Mouse (Mus musculus) T-cell, adult 2 months (primary cell): ENCODE measurements around the gene Ank2.
"Not testable (repeated sequence)": the region's sequence is repeated elsewhere in the genome, so short reads cannot be mapped to it uniquely, and the experiment has no call there.

Source experiments
- DNase-seq: peaks from one replicate; pipeline ENCODE4 v3.0.0; 2022; ENCODE audit warnings: low spot score

The Ank2 gene

DNA sequence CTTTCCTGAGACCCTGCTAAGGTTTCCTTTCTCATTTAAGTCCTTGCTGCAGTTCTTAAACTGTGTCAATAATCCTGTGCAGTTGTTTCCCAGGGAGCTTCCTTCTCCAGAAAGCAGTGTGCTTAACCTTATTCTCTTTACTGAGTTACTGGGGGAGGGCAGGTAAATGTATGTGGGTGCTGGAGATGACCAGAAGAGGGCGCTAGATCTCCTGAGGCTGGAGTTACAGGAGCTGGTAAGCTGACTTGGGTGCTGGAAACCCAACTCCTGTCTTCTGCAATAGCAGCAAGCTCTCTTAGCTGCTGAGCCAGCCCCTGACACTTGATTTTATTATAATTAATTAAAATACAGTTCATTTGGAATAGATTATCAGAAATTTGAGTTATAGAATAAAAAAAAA is 84.7 kb downstream of the Ank2 start:
- no peak for DNase-seq

DNA sequence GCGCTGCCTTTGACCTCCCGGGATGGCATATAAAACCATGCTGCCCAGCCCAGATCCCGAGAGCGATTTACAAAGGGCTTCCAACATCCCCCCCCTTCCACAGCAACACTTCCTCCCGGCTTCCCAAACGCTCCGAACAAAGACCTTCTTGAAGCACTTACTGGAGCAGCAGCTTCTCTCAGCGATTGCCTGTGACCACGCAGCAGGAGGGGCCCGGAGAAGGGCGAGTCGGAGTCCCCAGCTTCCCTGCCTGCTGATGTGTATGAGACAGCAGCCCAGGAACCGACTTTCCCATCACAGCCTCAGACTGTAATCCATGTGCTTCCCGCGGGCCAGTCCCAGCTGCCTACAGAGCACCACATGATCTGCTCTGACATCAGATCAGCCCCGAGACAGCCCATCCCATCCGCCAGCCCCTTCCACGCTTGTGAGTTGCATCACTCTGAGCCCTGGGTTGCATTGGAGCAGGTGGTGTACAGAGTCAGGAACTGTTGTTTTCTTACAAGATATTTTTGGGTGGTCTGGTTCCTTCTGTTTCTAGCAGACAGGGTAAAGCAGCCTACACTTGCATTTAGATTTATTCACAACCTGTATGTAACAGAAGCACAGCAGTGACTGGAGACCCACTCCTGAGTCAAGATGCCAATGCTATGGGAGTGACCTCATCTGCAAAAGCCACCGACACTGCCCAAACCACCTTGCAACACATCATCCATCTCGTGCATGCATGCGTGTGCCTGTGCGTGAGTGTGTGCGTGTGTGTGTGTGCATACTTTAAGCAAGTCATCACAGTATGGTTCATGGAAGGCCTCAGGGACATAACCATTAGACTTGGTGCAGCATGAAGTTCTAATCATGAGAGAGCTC is 90.2 kb downstream of the Ank2 start:
- no peak for DNase-seq

- DNase-seq = no peak
Measured at GRCm38 (mm10) chr3:127407868-127408574, 91.1 kb downstream of the Ank2 start.

DNA sequence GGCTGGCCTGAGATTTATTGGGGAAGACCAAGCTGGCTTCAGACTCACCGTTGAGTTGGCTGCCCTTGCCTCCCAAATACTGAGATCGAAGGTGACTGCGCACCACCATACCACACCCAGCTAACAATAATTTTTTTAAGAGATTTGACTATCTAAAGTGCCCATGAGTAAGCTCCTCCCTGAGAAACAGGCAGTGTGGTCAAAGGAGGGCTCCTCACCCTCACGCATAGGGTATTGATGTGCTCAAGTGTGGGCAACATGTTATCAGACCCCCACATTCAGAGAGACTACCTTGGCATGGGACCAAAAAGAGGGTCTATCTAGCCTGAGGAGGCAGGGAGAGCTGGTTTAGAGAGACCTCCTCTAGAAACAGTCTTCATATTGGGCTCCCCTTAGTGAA is 92.3 kb downstream of the Ank2 start:
- no peak for DNase-seq

GRCm38 (mm10) chr3:127404371-127404770 is 94.8 kb downstream of the Ank2 start:
- no peak for DNase-seq

DNA sequence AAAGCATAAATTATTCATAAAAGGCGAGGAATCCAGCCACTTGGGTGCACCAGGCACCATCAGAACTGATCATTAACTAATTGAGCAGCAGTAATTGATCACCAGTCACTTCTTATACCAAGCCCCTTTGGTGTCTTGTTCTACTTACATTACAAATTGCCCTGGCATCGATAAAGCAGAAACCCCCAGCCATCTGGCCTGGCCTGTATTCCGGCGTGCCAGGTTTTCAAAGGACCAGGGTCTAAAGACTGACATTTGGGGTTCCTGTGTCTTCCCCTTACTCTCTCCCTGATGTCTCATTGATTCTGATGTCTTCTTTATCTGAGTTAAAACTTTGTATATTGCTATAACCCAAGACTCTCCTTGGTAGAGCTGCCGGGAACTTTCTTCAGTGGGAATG is 98.2 kb downstream of the Ank2 start:
- no peak for DNase-seq

DNA sequence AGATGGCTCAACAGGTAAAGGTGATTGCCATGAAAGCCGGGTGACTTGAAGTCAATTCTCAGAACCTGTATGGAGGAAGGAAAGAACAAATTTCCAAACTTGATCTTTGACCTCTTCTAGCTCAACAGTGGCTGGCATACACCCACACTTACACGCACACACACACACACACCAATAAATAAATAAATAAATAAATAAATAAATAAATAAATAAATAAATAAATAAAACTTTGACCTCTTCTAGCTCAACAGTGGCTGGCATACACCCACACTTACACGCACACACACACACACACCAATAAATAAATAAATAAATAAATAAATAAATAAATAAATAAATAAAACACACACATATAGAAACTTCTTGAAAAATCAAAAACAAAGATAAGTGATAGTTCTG is 98.7 kb downstream of the Ank2 start:
- not testable (repeated sequence) for DNase-seq

DNA sequence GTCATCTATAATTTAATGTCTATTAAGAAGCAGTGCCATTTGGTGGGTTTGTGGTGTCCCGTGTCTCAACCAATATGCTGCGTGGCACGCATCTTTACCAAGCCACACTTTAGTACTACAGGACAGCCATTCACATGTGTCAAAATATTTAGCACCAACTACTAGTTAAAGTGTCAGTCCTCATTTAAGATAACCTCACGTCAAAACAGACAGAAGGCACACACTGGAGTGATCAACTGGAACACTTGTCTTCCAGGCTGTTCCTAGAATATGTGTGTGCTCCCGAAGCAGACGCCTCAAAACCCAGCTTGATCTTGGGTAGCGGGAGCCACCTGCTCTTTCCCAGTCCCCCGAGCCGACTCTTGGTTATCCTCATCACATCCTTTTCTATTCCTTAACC is 101.4 kb downstream of the Ank2 start:
- no peak for DNase-seq

DNA sequence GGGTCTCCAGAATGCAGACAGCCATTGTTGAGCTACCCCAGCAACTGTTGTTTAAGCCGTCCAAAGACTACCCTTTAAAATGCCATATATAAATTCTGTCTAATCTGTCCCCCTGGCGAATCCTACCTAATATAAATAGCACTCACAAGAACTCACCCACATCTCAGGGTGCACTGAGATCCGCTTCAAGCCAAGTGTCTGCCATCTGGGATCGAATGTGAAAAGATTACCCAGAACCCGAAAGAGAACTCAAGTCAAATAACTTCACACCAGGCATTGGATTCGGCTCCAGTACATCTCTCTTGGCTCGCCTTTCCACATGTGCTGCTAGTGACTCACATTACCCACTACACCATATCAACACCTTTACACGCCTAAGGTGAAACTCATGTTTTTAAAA is 103.9 kb downstream of the Ank2 start:
- DNase-seq = no peak

DNA sequence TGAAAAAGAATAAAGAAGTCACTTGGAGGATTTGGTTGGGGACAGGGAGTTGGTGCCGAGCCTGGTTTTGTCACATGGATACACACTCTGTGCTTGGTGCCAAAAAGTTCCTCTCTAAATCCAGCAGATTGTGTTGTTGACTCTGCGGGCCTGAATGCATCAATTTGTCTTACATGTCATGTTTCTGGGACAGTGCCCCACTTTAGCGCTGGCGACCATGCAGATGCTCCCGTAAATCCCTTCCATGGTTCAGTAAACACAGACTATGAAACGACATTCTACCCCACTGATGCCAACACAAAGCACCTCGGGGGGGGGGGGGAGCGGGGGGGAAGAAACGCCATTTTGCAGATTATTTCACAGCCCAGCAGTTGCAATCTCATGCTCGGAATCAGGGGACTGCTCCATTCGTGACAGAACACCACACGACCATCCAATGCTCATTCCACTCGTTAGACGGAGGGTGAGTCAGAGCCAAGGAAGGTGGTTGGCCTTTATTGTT is 112.1 kb downstream of the Ank2 start:
- no peak for DNase-seq

DNA sequence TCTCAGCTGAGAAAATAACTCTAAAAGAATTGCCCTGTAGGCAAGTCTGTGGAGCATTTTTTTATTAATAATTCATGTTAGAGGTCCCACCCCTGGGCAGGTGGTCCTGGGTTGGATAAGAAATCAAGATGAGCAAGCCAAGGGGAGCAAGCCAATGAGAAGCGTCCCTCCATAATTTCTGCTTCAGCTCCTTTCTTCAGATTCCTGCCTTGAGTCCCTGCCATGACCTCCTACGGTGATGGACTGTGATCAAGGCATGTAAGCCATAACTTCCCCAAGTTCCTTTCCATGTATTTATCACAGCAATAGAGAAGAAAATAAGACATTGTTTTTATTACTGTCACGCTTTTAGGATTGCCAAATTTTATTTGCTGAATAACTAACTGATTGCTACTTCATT is 115.9 kb downstream of the Ank2 start:
- no peak for DNase-seq

DNA sequence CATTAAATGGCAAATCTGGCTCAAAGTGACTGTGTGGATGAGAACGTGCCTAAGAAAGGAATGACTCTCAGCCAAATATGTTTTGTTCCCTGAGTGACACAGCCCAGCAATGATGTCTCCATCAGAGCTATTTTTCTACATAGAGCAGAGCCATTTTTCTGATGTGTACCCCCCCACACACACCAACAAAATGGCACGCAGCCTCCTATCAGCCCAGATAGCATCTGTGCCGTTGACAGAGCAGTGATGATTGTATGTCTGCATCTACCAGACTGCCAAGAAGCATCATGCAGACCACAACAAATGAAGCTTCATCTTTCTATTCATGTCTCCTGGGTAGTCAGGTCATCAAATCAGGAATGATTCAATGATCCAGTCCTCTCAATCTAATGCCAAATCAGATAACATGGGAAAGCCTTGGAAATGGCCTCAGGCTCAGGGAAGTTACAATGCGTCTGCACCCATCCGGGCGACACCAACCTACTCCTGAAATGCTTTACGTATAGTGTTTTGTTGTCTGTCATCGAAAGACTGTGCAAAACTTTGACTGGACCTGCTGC is 122.2 kb downstream of the Ank2 start:
- DNase-seq = no peak

DNA sequence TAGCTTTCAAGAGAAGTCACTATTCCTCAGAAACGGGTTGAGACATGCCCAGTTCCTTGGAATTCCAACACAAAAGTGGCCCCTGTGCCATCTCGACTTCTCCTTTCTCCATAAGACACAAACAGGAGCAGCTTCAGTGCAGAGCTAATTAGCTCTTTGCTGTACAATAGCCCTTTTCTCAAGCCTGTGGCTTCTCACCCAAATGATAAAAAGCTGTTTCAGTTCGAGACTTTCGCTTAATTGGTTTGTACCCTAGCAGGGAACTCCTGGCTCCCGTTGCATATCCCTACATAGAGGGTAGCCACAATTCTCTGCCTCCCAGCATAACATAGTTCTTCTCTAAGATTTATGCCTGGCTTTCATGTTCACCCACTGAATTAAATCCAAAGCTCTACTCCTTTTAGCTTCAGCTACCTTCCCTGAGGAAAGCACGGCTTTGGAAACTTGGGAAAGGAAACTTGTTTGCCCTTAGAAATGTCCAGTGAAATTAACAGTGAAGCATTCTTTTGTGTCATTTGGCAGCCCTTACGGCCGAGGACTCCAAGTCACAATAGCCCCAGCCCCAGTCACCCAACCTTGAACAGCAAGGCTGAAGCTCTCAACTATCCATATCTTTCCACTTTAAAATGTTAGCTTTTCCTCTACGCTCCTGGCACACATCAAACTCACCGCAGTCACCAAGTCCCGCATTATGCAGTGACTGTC is 123.0 kb downstream of the Ank2 start:
- no peak for DNase-seq

DNA sequence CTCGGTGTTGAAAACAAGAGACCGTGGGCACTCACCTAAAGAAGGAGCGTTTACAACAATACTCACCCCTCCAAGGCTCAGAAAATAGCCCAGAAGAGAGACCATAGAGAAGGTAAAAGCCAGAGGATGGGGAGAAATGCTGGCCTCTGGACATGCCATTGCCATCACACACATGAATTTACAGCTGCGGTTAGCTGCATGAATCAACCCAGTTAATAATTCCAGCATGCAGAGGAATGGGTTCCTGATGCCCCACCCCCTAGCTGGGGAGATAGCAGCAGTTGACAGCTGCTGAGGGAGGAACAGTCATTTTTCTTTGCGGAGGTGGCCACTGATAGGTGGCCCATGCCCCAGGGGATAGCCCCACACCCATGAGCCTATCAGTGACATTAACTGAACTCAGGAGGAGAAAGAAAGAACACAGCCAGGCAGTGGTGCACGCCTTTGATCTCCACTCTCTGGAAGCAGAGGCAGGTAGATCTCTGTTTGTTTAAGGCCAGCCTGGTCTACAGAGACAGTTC is 124.9 kb downstream of the Ank2 start:
- DNase-seq = no peak

DNA sequence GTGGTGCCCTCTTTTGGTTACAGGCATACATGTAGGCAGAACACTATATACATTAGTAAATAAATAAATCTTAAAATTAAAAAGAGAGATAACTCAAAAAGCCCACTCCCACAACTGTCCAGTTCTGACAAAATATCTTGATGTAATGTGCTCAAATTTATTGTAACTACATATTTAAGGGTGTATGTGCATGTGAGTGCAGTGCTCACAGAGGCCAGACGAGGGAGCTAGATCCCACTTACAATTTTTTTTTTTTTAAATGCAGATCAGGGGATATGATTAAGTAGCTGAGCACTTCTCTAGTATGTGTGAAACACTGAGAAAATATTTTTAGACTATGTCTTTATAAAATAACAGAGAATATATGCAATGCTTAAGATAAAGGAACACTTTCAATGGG is 127.4 kb downstream of the Ank2 start:
- no peak for DNase-seq

GRCm38 (mm10) chr3:127369529-127369928 is 129.6 kb downstream of the Ank2 start:
- no peak for DNase-seq

DNA sequence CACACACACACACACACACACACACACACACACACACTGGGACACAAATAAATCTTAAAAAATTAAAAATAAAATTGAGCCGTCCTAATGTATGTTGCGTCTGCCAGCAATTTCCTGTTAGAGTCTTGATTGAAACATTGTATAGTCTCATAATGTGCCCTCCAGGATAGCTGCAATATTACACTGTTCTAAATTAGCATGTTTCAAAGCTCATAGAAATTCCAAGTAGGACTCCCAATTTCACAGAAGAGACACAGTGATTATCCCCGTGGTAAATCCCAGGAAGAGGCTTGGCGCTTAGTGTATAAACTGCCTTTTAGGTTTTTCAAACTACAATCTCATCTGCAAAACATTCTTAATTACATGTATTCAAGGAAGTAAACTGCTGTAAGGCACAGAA is 131.7 kb downstream of the Ank2 start:
- DNase-seq = no peak

DNA sequence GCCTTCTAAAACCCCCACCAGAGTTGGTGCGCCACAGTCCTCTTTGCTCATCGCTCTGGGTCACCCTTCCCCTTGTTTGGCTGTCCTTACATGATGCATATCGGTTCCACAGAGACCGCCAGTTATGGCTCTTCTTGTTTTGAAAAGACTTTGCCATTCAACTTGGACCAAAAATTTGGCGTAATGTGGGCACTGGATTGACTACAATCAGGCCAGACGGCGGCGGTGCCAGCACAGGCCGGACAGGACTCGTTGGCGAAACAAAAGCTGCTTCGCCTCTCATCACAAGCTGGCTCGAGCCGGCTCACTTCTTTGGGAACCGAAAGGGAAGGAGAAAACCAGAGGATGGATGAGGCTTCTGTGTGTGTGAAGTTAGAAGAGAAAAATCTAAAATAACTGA is 135.6 kb downstream of the Ank2 start:
- no peak for DNase-seq

- no peak for DNase-seq
Measured at GRCm38 (mm10) chr3:127362611-127363393, 136.3 kb downstream of the Ank2 start.

DNA sequence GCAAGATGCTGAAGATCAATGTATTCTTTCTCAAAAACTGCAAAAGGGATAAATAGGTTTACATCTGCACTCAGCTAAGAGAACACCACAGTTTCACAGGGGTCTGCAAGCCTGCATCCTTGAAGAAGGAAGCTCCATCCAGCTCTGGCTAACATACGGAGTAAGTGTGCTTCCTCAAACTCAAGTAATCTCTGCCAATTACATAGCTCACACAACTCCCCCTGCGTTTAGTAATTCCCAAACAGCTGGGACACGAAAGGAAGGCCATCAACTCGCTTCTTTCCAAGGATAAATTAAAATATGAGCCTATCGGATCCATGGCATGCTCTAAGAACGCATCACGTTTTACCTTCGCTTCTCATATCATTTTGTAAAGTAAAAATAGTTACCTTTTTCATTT is 137.3 kb downstream of the Ank2 start:
- DNase-seq = no peak

DNA sequence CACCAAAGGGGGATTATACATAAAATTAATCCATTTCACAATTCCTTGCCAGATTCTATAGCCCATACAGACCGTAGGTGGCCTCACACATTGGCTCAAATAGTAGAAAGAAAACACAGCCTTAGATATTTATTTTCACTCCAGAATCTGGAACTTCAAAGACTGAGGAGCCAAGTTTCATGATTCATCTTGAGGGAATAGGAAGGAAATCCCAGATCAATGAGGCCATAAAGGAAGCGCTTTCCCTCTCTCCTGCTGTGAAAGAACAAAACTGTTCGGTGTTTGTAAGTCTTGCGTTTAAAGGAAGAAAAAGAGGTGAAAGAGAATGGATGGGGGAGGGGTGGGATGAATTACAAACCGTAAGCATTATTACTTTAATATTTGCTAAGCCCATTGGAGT is 137.8 kb downstream of the Ank2 start:
- DNase-seq = no peak
